Mouse (Mus musculus): ENCODE data around the gene Sat2. TPM values are rescaled to one million over a fixed set of nuclear protein-coding genes. Genes with fewer than 3 reads are reported as not detected.
A peak's percentile ranks its signal among the peaks of the same experiment; 100 is the strongest.

Gene Sat2
- total and polyA plus RNA-seq, 3 experiments: not detected

DNA sequence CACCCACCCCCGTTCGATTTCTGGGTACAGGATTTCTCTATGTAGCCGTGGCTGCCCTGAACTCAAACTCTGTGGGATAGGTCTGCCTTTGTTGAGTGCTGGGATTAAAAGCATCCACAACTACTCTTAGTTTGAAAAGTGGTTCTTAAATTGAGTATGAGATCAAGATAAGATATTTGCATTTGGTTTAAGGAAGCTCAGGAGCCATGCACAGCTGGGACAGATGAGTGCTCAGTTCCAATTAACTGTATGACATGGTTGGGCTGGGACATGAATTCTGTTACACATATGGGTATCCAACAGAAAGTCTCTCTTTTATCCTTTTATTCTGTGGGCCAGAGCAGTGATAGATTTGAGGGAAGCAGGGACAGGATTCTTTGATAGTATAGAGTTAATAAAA lies 13.6 kb downstream of the Sat2 start:
- TF ChIP-seq SIN3A (IDR thresholded peaks at IDR 0.05; ENCODE audit: low read length) (0 out of 2 replicates have a peak, but pooled peaks have one; percentile 8), ETS1 (conservative IDR thresholded peaks at IDR 0.05; ENCODE audit: low read depth, low read length) (no peak)
- peaks cover 0 to 47% of the 10 kb centered on the region in 2 experiments; a peak in 2 of 4 replicates for H3K4me1 ChIP-seq (ENCODE audit: control insufficient read depth in 1 of 2, insufficient read depth in 2 of 2)
- no peaks in the 10 kb centered on the region for H3K9me3 ChIP-seq (replicated peaks; ENCODE audit: low read length)
- no peaks in the 10 kb centered on the region for H3K27me3 ChIP-seq (replicated peaks)
- H3K79me2 ChIP-seq (replicated peaks; ENCODE audit: control insufficient read depth, extremely low read depth, insufficient read depth, poor library complexity, severe bottlenecking): peaks cover 52% of the 10 kb centered on the region
- H3K9ac ChIP-seq (ENCODE audit: insufficient read depth, low read depth): 0 out of 2 replicates have a peak overlapping the region, but pooled peaks have one; percentile 94
- in situ Hi-C loops (cut with MboI; ENCODE audit: low pct_ligation_motif_present, low pct_unique_long_range_greater_than_20kb, low sequenced_read_pairs): no loop called here
- DNase-seq (ENCODE audit: extremely low read depth): peak; percentile 29
- no peak overlapping the region for H3K27ac ChIP-seq (ENCODE audit: insufficient read depth, low read depth)
- dilution Hi-C loops (cut with MboI; ENCODE audit: extremely low pct_ligation_motif_present, extremely low pct_unique_long_range_greater_than_20kb, low sequenced_read_pairs): no loop called here
- H3K4me2 ChIP-seq (ENCODE audit: insufficient read depth, low read depth, poor library complexity, severe bottlenecking): peak overlapping the region; percentile 89; the same call in 1 of the 2 replicates
- no peak overlapping the region for H3K4me3 ChIP-seq (replicated peaks in 1 of 3; ENCODE audit: low read depth in 2 of 3, low read length in 2 of 3, poor library complexity in 1 of 3)
- H3K36me3 ChIP-seq (replicated peaks in 1 of 2; ENCODE audit: control insufficient read depth in 1 of 2, insufficient read depth in 1 of 2, low read length in 1 of 2): peaks cover 11 to 36% of the 10 kb centered on the region in 2 experiments

DNA sequence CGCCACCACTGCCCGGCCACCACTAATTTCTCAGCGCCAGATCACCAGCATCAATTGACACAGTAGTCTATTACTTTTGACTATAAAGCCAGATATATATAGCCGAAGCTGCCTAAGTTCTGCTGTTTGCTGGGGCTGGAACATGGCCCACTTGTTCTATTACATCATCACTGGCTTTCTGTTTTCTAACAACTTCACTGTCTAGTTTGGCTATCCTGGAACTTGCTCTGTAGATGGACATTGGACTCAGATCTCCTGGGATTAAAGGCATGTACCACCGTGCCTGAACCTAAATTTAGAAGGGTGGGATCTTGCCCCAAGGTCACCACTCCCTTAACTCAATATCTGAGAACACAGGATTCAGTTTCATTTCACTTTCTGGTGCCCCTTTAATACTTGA lies 24.0 kb downstream of the Sat2 start:
- DNase-seq (ENCODE audit: extremely low read depth): no peak
- peaks cover 82 to 92% of the 10 kb centered on the region in 2 experiments for H3K36me3 ChIP-seq (replicated peaks in 1 of 2; ENCODE audit: control insufficient read depth in 1 of 2, insufficient read depth in 1 of 2, low read length in 1 of 2)
- no peaks in the 10 kb centered on the region for H3K9me3 ChIP-seq (replicated peaks; ENCODE audit: low read length)
- H3K79me2 ChIP-seq (replicated peaks; ENCODE audit: control insufficient read depth, extremely low read depth, insufficient read depth, poor library complexity, severe bottlenecking): no peaks in the 10 kb centered on the region; the same call in 1 of the 2 replicates
- dilution Hi-C loops (cut with MboI; ENCODE audit: extremely low pct_ligation_motif_present, extremely low pct_unique_long_range_greater_than_20kb, low sequenced_read_pairs) (no loop called here), in situ Hi-C loops (cut with MboI; ENCODE audit: low pct_ligation_motif_present, low pct_unique_long_range_greater_than_20kb, low sequenced_read_pairs) (no loop called here)
- H3K27ac ChIP-seq (ENCODE audit: insufficient read depth, low read depth): no peak overlapping the region
- H3K9ac ChIP-seq (ENCODE audit: insufficient read depth, low read depth): no peak overlapping the region
- no peaks in the 10 kb centered on the region for H3K4me1 ChIP-seq (ENCODE audit: control insufficient read depth in 1 of 2, insufficient read depth in 2 of 2)
- no peak overlapping the region for H3K4me3 ChIP-seq (replicated peaks in 1 of 3; ENCODE audit: low read depth in 2 of 3, low read length in 2 of 3, poor library complexity in 1 of 3)
- TF ChIP-seq E2F4 (IDR thresholded peaks at IDR 0.05; ENCODE audit: insufficient replicate concordance, low read depth, low read length) (no peak), SIN3A (IDR thresholded peaks at IDR 0.05; ENCODE audit: low read length) (no peak), NELFE (IDR thresholded peaks at IDR 0.05; ENCODE audit: low read depth, low read length) (no peak), MXI1 (IDR thresholded peaks at IDR 0.05; ENCODE audit: low read depth, low read length) (no peak)
- H3K4me2 ChIP-seq (ENCODE audit: insufficient read depth, low read depth, poor library complexity, severe bottlenecking): no peak overlapping the region
- no peaks in the 10 kb centered on the region for H3K27me3 ChIP-seq (replicated peaks)

DNA sequence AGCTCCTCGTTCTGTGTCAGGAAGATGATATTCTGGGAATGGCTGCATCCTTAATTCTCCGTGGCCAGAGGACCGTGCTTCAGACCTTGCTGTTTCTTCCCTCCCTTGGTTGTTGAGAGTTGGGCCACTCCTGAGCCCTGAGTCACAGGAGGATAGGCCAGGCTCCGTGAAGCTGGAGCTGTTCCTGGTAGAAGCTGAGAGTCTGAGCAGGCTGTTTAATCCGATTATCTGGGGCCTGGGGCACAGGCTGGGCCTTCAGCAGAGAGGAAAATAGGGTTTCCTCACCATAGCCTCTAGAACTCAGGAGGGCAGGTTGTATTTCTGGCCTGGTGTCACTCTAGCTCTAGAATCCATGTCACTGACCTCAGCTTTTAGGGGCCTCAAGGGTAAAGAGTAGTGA lies 31.6 kb downstream of the Sat2 start:
- TF ChIP-seq MAZ (IDR thresholded peaks at IDR 0.05; ENCODE audit: low read depth, low read length) (no peak), POLR2A (IDR thresholded peaks at IDR 0.05; ENCODE audit: low read depth, low read length) (peak; percentile 21; the same call in 1 of the 2 replicates), USF2 (conservative IDR thresholded peaks at IDR 0.05; ENCODE audit: low read depth, low read length) (no peak), MXI1 (IDR thresholded peaks at IDR 0.05; ENCODE audit: low read depth, low read length) (no peak), EP300 (IDR thresholded peaks at IDR 0.05; ENCODE audit: low read length) (no peak)
- no peak overlapping the region for H3K4me2 ChIP-seq (ENCODE audit: insufficient read depth, low read depth, poor library complexity, severe bottlenecking)
- DNase-seq (ENCODE audit: extremely low read depth): no peak
- H3K9ac ChIP-seq (ENCODE audit: insufficient read depth, low read depth): no peak overlapping the region
- H3K4me3 ChIP-seq (replicated peaks in 1 of 3; ENCODE audit: low read depth in 2 of 3, low read length in 2 of 3, poor library complexity in 1 of 3): no peak overlapping the region
- peaks cover 0 to 58% of the 10 kb centered on the region in 2 experiments; a peak in 2 of 4 replicates for H3K4me1 ChIP-seq (ENCODE audit: control insufficient read depth in 1 of 2, insufficient read depth in 2 of 2)
- no peaks in the 10 kb centered on the region; the same call in 1 of the 2 replicates for H3K79me2 ChIP-seq (replicated peaks; ENCODE audit: control insufficient read depth, extremely low read depth, insufficient read depth, poor library complexity, severe bottlenecking)
- dilution Hi-C loops (cut with MboI; ENCODE audit: extremely low pct_ligation_motif_present, extremely low pct_unique_long_range_greater_than_20kb, low sequenced_read_pairs) (no loop called here), in situ Hi-C loops (cut with MboI; ENCODE audit: low pct_ligation_motif_present, low pct_unique_long_range_greater_than_20kb, low sequenced_read_pairs) (no loop called here)
- no peaks in the 10 kb centered on the region for H3K27me3 ChIP-seq (replicated peaks)
- H3K9me3 ChIP-seq (replicated peaks; ENCODE audit: low read length): no peaks in the 10 kb centered on the region
- no peak overlapping the region for H3K27ac ChIP-seq (ENCODE audit: insufficient read depth, low read depth)
- H3K36me3 ChIP-seq (replicated peaks in 1 of 2; ENCODE audit: control insufficient read depth in 1 of 2, insufficient read depth in 1 of 2, low read length in 1 of 2): peaks cover 82 to 92% of the 10 kb centered on the region in 2 experiments

Measured in CH12.LX (cell line).